Mouse (Mus musculus) intestine, postnatal 0 days (tissue): ENCODE data around the gene F2rl3. TPM values are rescaled to one million over a fixed set of nuclear protein-coding genes. Genes with fewer than 3 reads are reported as not detected.

ENCODE experiments used
- ATAC-seq: fragments of 200-750 bp; cut with Nextera tagmentation; 2 replicates; pipeline ENCODE4 v1.8.0; 2017; ENCODE audit warnings: mild to moderate bottlenecking, moderate TSS enrichment, moderate library complexity
- H3K27ac ChIP-seq: fragments of 300-500 bp; sonication (generic); 2 replicates; pipeline ENCODE4 v1.5.1; 2014; ENCODE audit warnings: mild to moderate bottlenecking, low read depth, low read length, moderate library complexity
- H3K27me3 ChIP-seq: fragments of 300-500 bp; sonication (generic); replicated peaks from 2 replicates; pipeline ENCODE4 v1.6.1; 2014; ENCODE audit warnings: low read length, mixed read lengths; ENCODE audit not compliant: control insufficient read depth, insufficient read depth
- H3K36me3 ChIP-seq: fragments of 300-500 bp; sonication (generic); 2 replicates; pipeline ENCODE4 v1.6.1; 2014; ENCODE audit warnings: mild to moderate bottlenecking, moderate library complexity; ENCODE audit not compliant: control insufficient read depth, insufficient read depth
- H3K4me1 ChIP-seq: fragments of 300-500 bp; sonication (generic); replicated peaks from 2 replicates; pipeline ENCODE4 v1.6.1; 2014; ENCODE audit warnings: antibody characterized with exemption, low read length, mixed read lengths; ENCODE audit not compliant: control insufficient read depth, insufficient read depth
- H3K4me2 ChIP-seq: fragments of 300-500 bp; sonication (generic); replicated peaks from 2 replicates; pipeline ENCODE4 v1.6.1; 2014; ENCODE audit warnings: low read depth, mild to moderate bottlenecking, moderate library complexity
- H3K4me3 ChIP-seq: fragments of 300-500 bp; sonication (generic); 2 replicates; pipeline ENCODE4 v1.5.1; 2014; ENCODE audit warnings: low read depth, low read length
- H3K9ac ChIP-seq: fragments of 300-500 bp; sonication (generic); 2 replicates; pipeline ENCODE4 v1.6.1; 2014; ENCODE audit warnings: mild to moderate bottlenecking, low read depth, low read length
- H3K9me3 ChIP-seq: fragments of 300-500 bp; sonication (generic); 2 replicates; pipeline ENCODE4 v1.6.1; 2016; ENCODE audit warnings: mixed run types; ENCODE audit not compliant: control insufficient read depth
- CTCF ChIP-seq: sonication (generic); IDR thresholded peaks from 2 replicates; pipeline ENCODE4 v1.5.1; 2016; ENCODE audit warnings: low read depth, mild to moderate bottlenecking, control low read depth, antibody characterized with exemption, moderate library complexity
- WGBS: fragments of 180-500 bp; shearing (Covaris S2); extraction: QIAGEN DNeasy Blood & Tissue Kit; methylation state at CpG from one replicate; pipeline ENCODE4 v1.1.7; 2014; 5-methylcytosine and 5-hydroxymethylcytosine counted together
- polyA plus RNA-seq: library from polyadenylated mRNA; unstranded; fragments of >200 nt; fragmentation: Nextera tagmentation; extraction: Ambion mirVana; gene quantifications from 2 replicates; pipeline ENCODE4 v1.2.1, GENCODE M21; 2015

Gene F2rl3
- polyA plus RNA-seq = 2.4 and 2.5 TPM in 2 replicates

DNA sequence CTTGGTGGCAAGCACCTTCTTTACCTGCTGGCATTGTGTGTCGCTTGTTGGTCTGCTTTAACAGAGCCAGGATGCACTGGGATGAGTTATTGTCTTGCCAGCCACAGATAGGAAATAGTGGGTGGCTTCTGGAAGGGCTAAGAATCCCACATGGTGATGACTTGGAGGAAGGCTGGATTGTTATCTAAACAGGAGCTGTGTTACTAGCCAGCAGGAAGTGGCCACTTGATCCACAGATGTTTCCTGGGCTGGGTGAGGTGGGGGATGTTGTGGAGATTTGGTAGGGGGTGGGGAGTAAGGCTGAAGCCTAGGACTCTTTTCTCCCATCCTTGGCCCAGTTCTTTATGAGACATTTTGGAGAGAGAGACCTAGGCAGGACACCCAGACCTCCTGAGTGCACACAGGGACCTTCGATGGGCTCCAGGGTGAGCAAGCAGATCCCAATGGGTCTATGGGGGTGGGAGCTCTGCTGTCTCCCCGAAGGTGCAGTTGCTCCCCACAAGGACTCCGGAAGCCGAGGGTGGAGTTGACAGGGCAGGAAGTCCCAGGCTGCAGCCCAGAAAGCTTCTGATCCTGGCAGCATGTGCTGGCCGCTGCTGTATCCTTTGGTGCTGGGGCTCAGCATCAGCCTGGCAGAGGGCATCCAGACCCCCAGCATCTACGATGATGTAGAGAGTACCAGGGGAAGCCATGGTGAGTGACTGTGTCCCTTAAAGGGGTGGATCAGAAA, at the start of gene F2rl3:
Gene F2rl3 (plus strand): TSS at position 559 of the 730 bp plus-strand sequence.
- ATAC-seq = no peak
- Histone ChIP-seq H3K4me3 (no peak within 1 kb of the TSS), H3K4me1 (no peaks in the 10 kb centered on the region), H3K4me2 (no peak within 1 kb of the TSS), H3K9me3 (no peaks in the 10 kb centered on the region), H3K9ac (no peak within 1 kb of the TSS), H3K36me3 (peaks cover 22% of the 10 kb centered on the region), H3K27me3 (no peaks in the 10 kb centered on the region), H3K27ac (0 out of 2 replicates have a peak within 1 kb of the TSS, but pooled peaks have one; percentile 21)
- TF ChIP-seq CTCF = no peak
- 64% methylated on average over 7 of the region's 7 CpGs for WGBS

DNA sequence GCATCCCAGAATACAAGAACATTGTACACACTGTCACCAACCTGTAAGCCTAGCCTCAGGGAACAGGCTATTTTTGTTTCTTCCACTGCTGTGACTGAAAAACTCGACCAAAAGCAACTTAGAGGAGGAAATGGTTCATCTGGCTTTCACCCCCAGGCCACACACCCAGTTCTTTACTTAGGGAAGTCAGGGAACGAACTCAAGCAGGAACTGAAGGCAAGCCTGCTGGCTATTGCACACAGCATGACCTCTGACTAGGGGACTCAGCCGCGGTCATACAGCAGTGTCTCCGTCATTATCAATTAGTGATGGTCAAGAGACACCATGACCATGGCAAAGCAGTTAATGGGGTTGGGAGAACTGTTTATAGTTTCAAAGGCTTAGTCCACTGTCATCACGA, 49.1 kb upstream of the F2rl3 start:
- H3K27ac ChIP-seq = no peak overlapping the region
- H3K4me1 ChIP-seq = no peaks in the 10 kb centered on the region
- no peak for TF ChIP-seq CTCF
- no peaks in the 10 kb centered on the region for H3K9me3 ChIP-seq
- WGBS = 62% methylated on average over 6 of the region's 6 CpGs
- H3K4me3 ChIP-seq = no peak overlapping the region
- no peak for ATAC-seq
- H3K27me3 ChIP-seq = no peaks in the 10 kb centered on the region
- H3K9ac ChIP-seq = no peak overlapping the region
- H3K36me3 ChIP-seq = no peaks in the 10 kb centered on the region
- H3K4me2 ChIP-seq = no peak overlapping the region

DNA sequence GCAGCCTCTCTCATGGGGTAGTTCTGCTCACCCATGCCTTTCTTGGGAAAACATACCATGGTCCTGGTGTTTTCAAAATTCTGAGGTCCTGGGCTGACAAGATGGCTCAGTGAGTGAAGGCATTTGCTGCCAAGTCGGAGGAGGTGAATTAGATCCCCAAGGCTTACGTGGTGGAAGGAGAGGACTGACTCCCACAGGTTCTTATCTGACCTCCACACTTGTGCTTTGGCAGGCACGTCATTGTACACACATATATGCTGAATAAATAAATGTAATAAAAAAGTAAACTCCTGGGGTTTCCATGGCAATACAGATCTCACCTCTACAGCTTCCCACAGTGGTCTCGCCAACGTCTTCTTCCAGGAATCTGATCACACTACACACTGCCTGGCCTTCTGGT, 45.1 kb upstream of the F2rl3 start:
- Histone ChIP-seq H3K4me2 (no peak overlapping the region), H3K4me1 (no peaks in the 10 kb centered on the region), H3K36me3 (no peaks in the 10 kb centered on the region), H3K4me3 (no peak overlapping the region), H3K27me3 (no peaks in the 10 kb centered on the region), H3K27ac (no peak overlapping the region), H3K9me3 (no peaks in the 10 kb centered on the region), H3K9ac (no peak overlapping the region)
- TF ChIP-seq CTCF = no peak
- ATAC-seq = no peak
- 72% methylated on average over 5 of the region's 5 CpGs for WGBS

DNA sequence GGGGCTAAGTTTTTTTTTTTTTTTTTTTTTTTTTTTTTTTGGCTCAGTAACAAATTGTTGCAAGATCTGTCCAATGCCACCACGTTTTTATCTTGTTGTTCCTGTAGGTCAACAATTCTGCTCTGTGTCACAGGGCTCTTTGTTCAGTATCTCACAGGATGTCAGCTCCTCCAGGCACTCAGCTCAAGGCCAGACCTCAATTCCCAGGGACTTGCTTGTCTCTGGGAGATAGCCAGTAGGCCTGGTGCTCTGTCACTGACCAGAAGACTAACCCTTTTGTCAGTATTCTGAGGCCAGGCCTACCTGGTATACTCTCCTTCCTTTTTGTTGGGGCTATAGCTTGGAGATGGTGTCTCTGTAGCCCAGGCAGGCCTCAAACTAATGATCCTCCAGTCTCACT, 41.1 kb upstream of the F2rl3 start:
- Histone ChIP-seq H3K27ac (no peak overlapping the region), H3K27me3 (no peaks in the 10 kb centered on the region), H3K9me3 (no peaks in the 10 kb centered on the region), H3K9ac (no peak overlapping the region), H3K36me3 (peaks cover 4% of the 10 kb centered on the region), H3K4me1 (no peaks in the 10 kb centered on the region), H3K4me2 (no peak overlapping the region), H3K4me3 (no peak overlapping the region)
- 19% methylated on average over 1 of the region's 1 CpGs for WGBS
- ATAC-seq = no peak
- TF ChIP-seq CTCF = no peak

DNA sequence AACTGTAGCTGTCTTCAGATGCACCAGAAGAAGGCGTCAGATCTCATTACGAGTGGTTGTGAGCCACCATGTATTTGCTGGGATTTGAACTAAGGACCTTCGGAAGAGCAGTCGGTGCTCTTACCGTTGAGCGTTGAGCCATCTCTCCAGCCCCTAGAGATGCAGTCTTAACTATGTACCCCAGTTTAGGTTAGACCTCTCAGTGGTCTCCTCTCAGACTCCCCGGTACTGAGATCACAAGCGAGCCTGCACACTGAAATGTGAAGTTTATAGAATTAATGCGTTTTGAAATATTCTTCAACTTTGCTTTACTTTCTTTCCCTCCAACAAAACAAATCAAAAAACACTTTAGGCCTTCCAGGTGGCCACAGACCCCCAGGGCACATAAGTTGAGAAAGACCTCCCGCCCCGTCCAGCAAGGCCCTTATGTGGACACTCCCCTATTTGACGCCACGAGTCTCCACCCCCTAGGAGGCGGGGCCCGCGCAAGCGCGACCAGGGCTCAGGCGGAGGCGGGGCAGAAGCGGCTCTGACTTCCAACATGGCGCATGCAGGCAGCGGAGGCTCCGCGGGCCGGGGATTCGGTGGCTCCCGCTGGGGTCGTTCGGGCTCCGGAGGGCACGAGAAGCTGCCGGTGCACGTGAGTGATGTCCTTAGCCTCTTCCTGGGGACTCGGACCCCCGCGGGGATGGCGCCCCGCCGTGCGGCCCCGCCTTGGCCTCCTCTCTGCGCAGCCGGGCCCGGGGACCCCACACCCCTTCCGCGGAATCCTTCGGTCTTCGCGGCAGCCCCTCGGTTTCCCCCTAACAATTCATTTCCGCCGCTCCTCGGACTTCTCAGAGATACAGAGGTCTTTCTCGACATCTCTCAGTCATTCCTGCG, 38.7 kb upstream of the F2rl3 start, which contains the start of gene Sin3b:
Gene Sin3b (plus strand): TSS at position 517 of the 882 bp plus-strand sequence.
- Histone ChIP-seq H3K27ac (no peak within 1 kb of the TSS; the same call in 1 of the 2 replicates), H3K4me3 (peak within 1 kb of the TSS; percentile 89), H3K9ac (peak within 1 kb of the TSS; percentile 91), H3K9me3 (no peaks in the 10 kb centered on the region), H3K4me1 (no peaks in the 10 kb centered on the region), H3K27me3 (no peaks in the 10 kb centered on the region), H3K36me3 (peaks cover 27% of the 10 kb centered on the region), H3K4me2 (peak within 1 kb of the TSS; percentile 91)
- no peak for TF ChIP-seq CTCF
- 13% methylated on average over 56 of the region's 56 CpGs for WGBS
- peak; percentile 97 for ATAC-seq

DNA sequence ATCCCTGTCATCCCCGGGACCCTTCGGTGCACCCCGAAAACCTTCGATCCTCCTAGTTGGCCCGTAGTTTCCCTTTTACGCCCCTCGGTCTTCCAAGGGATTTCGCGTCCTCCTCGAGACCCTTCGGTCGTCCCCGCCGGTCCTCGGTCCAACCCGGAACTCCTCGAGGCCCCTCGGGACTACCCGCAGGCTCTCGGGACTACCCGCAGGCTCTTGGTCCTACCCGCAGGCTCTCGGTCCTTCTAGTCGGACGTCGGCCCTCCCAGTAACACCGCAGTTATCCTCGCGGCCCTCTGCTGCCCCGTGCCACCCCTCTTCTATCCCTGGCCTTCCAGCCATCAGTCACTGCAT, 38.1 kb upstream of the F2rl3 start:
- H3K4me1 ChIP-seq = no peaks in the 10 kb centered on the region
- H3K9ac ChIP-seq = peak overlapping the region; percentile 91
- TF ChIP-seq CTCF = no peak
- 1% methylated on average over 30 of the region's 30 CpGs for WGBS
- H3K4me2 ChIP-seq = peak overlapping the region; percentile 91
- H3K36me3 ChIP-seq = peaks cover 33% of the 10 kb centered on the region
- no peaks in the 10 kb centered on the region for H3K27me3 ChIP-seq
- no peaks in the 10 kb centered on the region for H3K9me3 ChIP-seq
- H3K4me3 ChIP-seq = peak overlapping the region; percentile 89
- peak; percentile 55 for ATAC-seq
- H3K27ac ChIP-seq = no peak overlapping the region
